Mouse (Mus musculus): ENCODE data around the gene Mss51.

DNA sequence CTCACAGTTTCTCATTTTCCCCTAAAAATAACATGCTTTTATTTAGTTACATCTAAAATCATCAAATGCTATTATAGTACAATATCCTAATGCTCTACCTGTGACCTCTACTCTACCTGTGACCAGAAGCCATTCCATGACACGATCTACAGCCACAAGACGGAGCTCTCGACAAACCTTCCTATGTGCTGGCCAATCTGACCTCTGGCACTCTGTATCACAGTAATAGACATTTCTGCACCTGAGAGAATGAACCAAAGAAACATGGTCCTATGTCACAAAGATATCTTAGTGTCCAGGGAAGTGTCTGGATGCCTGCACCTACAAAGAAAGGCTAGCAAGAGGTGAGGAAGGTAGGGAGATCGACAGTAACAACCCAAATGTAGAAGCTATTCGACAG lies 10.7 kb downstream of the Mss51 start:
- TF ChIP-seq CTCF (IDR thresholded peaks at IDR 0.05; ENCODE audit: low read depth, low read length) (no peak), POLR2A (IDR thresholded peaks at IDR 0.05; ENCODE audit: extremely low read depth, insufficient read depth, low read length) (no peak)
